Mouse (Mus musculus): ENCODE data around the gene Sgip1.

Sgip1 gene

GRCm38 (mm10) chr4:102774549-102774948 is 33.5 kb downstream of the Sgip1 start:
- no peak for DNase-seq (ENCODE audit: low read depth, low spot score)

GRCm38 (mm10) chr4:102775596-102776270 is 34.6 kb downstream of the Sgip1 start:
- DNase-seq (ENCODE audit: low read depth, low spot score): no peak

GRCm38 (mm10) chr4:102779902-102780301 is 38.8 kb downstream of the Sgip1 start:
- no peak for DNase-seq (ENCODE audit: low read depth, low spot score)

- DNase-seq (ENCODE audit: low read depth, low spot score): no peak
Observed at GRCm38 (mm10) chr4:102783063-102783748, 42.1 kb downstream of the Sgip1 start.

- no peak for DNase-seq (ENCODE audit: low read depth, low spot score)
Observed at GRCm38 (mm10) chr4:102785158-102785557, 44.1 kb downstream of the Sgip1 start.

GRCm38 (mm10) chr4:102792100-102792790 is 51.1 kb downstream of the Sgip1 start:
- DNase-seq (ENCODE audit: low read depth, low spot score): peak; percentile 6

GRCm38 (mm10) chr4:102801471-102801870 is 60.4 kb downstream of the Sgip1 start:
- DNase-seq (ENCODE audit: low read depth, low spot score): no peak

GRCm38 (mm10) chr4:102801936-102802335 is 60.8 kb downstream of the Sgip1 start:
- no peak for DNase-seq (ENCODE audit: low read depth, low spot score)

- DNase-seq (ENCODE audit: low read depth, low spot score): no peak
Observed at GRCm38 (mm10) chr4:102804611-102805010, 63.5 kb downstream of the Sgip1 start.

GRCm38 (mm10) chr4:102806987-102807386 is 65.9 kb downstream of the Sgip1 start:
- no peak for DNase-seq (ENCODE audit: low read depth, low spot score)

GRCm38 (mm10) chr4:102808258-102808657 is 67.2 kb downstream of the Sgip1 start:
- no peak for DNase-seq (ENCODE audit: low read depth, low spot score)

- no peak for DNase-seq (ENCODE audit: low read depth, low spot score)
Observed at GRCm38 (mm10) chr4:102809296-102809695, 68.2 kb downstream of the Sgip1 start.

- DNase-seq (ENCODE audit: low read depth, low spot score): no peak
Observed at GRCm38 (mm10) chr4:102810277-102810676, 69.2 kb downstream of the Sgip1 start.

- no peak for DNase-seq (ENCODE audit: low read depth, low spot score)
Observed at GRCm38 (mm10) chr4:102811007-102811805, 70.1 kb downstream of the Sgip1 start.

GRCm38 (mm10) chr4:102813346-102813745 is 72.2 kb downstream of the Sgip1 start:
- no peak for DNase-seq (ENCODE audit: low read depth, low spot score)

- DNase-seq (ENCODE audit: low read depth, low spot score): no peak
Observed at GRCm38 (mm10) chr4:102821786-102822185, 80.7 kb downstream of the Sgip1 start.

- no peak for DNase-seq (ENCODE audit: low read depth, low spot score)
Observed at GRCm38 (mm10) chr4:102824494-102824893, 83.4 kb downstream of the Sgip1 start.

- peak; percentile 32 for DNase-seq (ENCODE audit: low read depth, low spot score)
Observed at GRCm38 (mm10) chr4:102826159-102826558, 85.1 kb downstream of the Sgip1 start.

GRCm38 (mm10) chr4:102828518-102828917 is 87.4 kb downstream of the Sgip1 start:
- DNase-seq (ENCODE audit: low read depth, low spot score): no peak

GRCm38 (mm10) chr4:102833191-102833590 is 92.1 kb downstream of the Sgip1 start:
- no peak for DNase-seq (ENCODE audit: low read depth, low spot score)

- DNase-seq (ENCODE audit: low read depth, low spot score): no peak
Observed at GRCm38 (mm10) chr4:102833726-102834125, 92.6 kb downstream of the Sgip1 start.

- no peak for DNase-seq (ENCODE audit: low read depth, low spot score)
Observed at GRCm38 (mm10) chr4:102834710-102835109, 93.6 kb downstream of the Sgip1 start.

Data from 3T3-L1 (cell line).